Mouse (Mus musculus): ENCODE measurements at regions not wholly inside any gene's neighbourhood (a gene's known extent, or its start where the extent isn't known, plus 50 kb on each side); places are given as distances from the start of the nearest gene placed in this dataset.
A peak's percentile ranks its signal among the peaks of the same experiment; 100 is the strongest.

- H3K4me1 ChIP-seq (ENCODE audit: control insufficient read depth, insufficient read depth, low read length), result no peaks in the 10 kb centered on the region; the same call in 1 of the 2 replicates
- H3K27ac ChIP-seq (ENCODE audit: insufficient read depth, low read length), result no peak overlapping the region
- H3K4me3 ChIP-seq (ENCODE audit: insufficient read depth, low read length), result no peak overlapping the region
- TF ChIP-seq CTCF (IDR thresholded peaks at IDR 0.05; ENCODE audit: borderline replicate concordance, insufficient read depth, low read length) (no peak), POLR2A (IDR thresholded peaks at IDR 0.05; ENCODE audit: low read depth, low read length) (no peak)
Measured at GRCm38 (mm10) chr8:102983910-102984225, 198.4 kb upstream of the Cdh11 start.

GRCm38 (mm10) chr8:103007284-103007984 lies 222.0 kb upstream of the Cdh11 start:
- no peak for TF ChIP-seq POLR2A (IDR thresholded peaks at IDR 0.05; ENCODE audit: low read depth, low read length)
- TF ChIP-seq CTCF (IDR thresholded peaks at IDR 0.05; ENCODE audit: borderline replicate concordance, insufficient read depth, low read length), result no peak
- Histone ChIP-seq H3K27ac (ENCODE audit: insufficient read depth, low read length) (no peak overlapping the region), H3K4me3 (ENCODE audit: insufficient read depth, low read length) (no peak overlapping the region), H3K4me1 (ENCODE audit: control insufficient read depth, insufficient read depth, low read length) (no peaks in the 10 kb centered on the region)

DNA sequence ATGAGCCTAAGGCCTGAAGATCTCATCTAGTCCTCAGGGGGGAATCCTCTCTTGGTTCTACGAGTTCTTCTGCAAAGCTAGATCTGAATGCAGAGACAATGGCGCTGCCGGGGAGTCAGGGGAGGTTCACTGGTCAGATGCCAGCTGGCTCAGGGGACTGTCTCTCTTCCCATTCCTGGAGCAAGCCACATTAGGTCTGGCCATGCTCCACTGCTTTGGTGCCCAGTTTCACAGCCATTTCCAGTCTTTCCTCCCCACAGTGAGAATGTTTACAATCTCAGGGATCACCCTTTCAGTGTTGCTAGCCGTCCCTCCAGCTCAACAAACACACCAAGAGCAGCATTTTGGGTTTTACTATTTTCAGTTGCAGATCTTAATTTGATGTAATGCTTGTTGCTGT lies 233.7 kb upstream of the Cdh11 start:
- no peaks in the 10 kb centered on the region for H3K4me1 ChIP-seq (ENCODE audit: control insufficient read depth, insufficient read depth, low read length)
- H3K4me3 ChIP-seq (ENCODE audit: insufficient read depth, low read length), result no peak overlapping the region
- H3K27ac ChIP-seq (ENCODE audit: insufficient read depth, low read length), result peak overlapping the region; percentile 32; the same call in 1 of the 2 replicates
- no peak for TF ChIP-seq CTCF (IDR thresholded peaks at IDR 0.05; ENCODE audit: borderline replicate concordance, insufficient read depth, low read length)
- no peak for TF ChIP-seq POLR2A (IDR thresholded peaks at IDR 0.05; ENCODE audit: low read depth, low read length)

- H3K27ac ChIP-seq (ENCODE audit: insufficient read depth, low read length), result no peak overlapping the region
- no peaks in the 10 kb centered on the region for H3K4me1 ChIP-seq (ENCODE audit: control insufficient read depth, insufficient read depth, low read length)
- no peak overlapping the region for H3K4me3 ChIP-seq (ENCODE audit: insufficient read depth, low read length)
- no peak for TF ChIP-seq POLR2A (IDR thresholded peaks at IDR 0.05; ENCODE audit: low read depth, low read length)
- TF ChIP-seq CTCF (IDR thresholded peaks at IDR 0.05; ENCODE audit: borderline replicate concordance, insufficient read depth, low read length), result no peak
Measured at GRCm38 (mm10) chr8:103023237-103023636, 237.8 kb upstream of the Cdh11 start.

DNA sequence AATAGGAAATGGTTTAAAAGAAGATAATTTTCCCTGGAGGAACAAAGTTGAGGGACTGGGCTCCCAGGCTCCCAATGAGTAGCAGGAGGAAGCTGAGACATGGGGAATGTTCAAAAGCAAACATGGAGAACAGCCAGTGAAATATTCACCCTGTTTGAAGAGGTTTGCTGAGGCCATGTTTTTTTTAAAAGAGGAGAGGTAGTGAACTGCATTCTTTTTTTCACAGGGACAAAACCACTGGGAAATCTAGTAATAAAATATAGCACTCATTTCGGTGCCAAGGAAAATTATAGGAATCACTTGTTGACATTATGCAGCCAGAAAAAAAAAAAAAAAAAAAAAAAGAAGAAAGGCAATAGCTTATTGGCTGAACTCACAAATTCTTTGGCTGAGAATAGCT lies 246.3 kb upstream of the Cdh11 start:
- Histone ChIP-seq H3K27ac (ENCODE audit: insufficient read depth, low read length) (no peak overlapping the region), H3K4me3 (ENCODE audit: insufficient read depth, low read length) (no peak overlapping the region), H3K4me1 (ENCODE audit: control insufficient read depth, insufficient read depth, low read length) (no peaks in the 10 kb centered on the region)
- TF ChIP-seq POLR2A (IDR thresholded peaks at IDR 0.05; ENCODE audit: low read depth, low read length) (no peak), CTCF (IDR thresholded peaks at IDR 0.05; ENCODE audit: borderline replicate concordance, insufficient read depth, low read length) (no peak)

DNA sequence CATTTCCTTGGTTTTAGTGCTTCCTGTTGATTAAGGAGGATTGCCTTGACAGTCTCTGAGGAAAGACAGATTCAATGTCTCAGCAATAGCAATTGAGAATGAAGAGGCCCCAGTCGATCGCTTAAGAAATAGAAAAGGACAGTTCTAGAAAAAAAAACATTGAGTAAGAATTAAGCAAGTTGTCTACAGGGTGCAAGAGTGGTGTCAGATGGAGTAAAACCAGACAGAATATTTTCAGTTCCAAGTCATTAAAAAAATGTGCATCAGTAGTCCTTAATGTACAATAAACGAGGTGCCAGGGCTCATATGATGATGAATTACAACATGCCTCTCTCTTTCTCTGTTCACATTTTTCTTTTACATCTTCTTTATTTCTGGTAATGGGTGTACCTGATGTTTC lies 248.5 kb upstream of the Cdh11 start:
- H3K4me1 ChIP-seq (ENCODE audit: control insufficient read depth, insufficient read depth, low read length), result no peaks in the 10 kb centered on the region
- H3K4me3 ChIP-seq (ENCODE audit: insufficient read depth, low read length), result no peak overlapping the region
- TF ChIP-seq CTCF (IDR thresholded peaks at IDR 0.05; ENCODE audit: borderline replicate concordance, insufficient read depth, low read length), result no peak
- no peak for TF ChIP-seq POLR2A (IDR thresholded peaks at IDR 0.05; ENCODE audit: low read depth, low read length)
- no peak overlapping the region for H3K27ac ChIP-seq (ENCODE audit: insufficient read depth, low read length)

DNA sequence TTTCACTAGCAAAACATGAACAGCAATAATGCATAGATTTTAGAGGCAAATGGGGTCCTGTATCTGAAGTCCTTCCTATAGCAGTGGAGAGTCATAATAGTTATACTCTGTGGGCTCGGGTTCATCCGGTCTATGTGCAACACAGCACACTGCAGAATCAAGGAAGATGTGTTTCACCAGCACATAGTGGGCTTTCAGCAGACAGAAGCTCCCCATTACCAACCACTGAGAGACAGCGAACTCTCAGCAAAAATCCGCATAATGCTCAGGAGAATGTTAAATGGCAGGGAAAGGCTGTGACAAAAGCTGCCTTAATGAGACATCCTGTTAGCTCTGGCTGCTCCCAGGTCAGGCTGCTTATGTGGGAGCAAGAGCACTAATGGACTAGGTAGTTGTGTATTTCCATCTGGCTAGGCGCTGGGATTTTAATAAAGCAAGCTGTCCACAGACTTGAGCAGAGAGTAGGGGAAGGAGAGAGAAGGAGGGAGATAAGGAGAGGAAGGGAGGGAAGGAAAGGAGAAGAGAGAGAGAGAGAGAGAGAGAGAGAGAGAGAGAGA lies 286.7 kb upstream of the Cdh11 start:
- TF ChIP-seq CTCF (IDR thresholded peaks at IDR 0.05; ENCODE audit: borderline replicate concordance, insufficient read depth, low read length) (no peak), POLR2A (IDR thresholded peaks at IDR 0.05; ENCODE audit: low read depth, low read length) (no peak)
- Histone ChIP-seq H3K27ac (ENCODE audit: insufficient read depth, low read length) (no peak overlapping the region), H3K4me3 (ENCODE audit: insufficient read depth, low read length) (no peak overlapping the region), H3K4me1 (ENCODE audit: control insufficient read depth, insufficient read depth, low read length) (no peaks in the 10 kb centered on the region)

DNA sequence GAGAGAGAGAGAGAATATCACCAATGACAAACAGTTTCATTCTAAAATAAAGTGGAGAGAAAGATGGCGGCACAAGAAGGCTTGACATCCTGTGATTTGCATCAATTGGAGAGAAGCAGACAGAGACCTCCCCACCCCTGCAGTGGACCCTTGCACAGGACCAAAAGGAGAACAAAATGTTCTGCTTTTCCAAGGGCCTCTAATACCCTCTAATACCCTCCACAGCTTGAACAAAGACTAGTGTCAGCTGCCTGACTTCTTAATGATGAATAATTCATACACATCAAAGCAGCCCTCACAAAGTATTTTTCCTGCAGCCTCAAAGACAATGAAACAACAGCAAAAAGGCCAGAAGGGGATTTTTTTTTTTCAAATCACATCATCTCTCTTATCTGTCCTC lies 287.2 kb upstream of the Cdh11 start:
- Histone ChIP-seq H3K4me3 (ENCODE audit: insufficient read depth, low read length) (no peak overlapping the region), H3K4me1 (ENCODE audit: control insufficient read depth, insufficient read depth, low read length) (no peaks in the 10 kb centered on the region), H3K27ac (ENCODE audit: insufficient read depth, low read length) (no peak overlapping the region)
- TF ChIP-seq CTCF (IDR thresholded peaks at IDR 0.05; ENCODE audit: borderline replicate concordance, insufficient read depth, low read length), result no peak
- TF ChIP-seq POLR2A (IDR thresholded peaks at IDR 0.05; ENCODE audit: low read depth, low read length), result no peak

DNA sequence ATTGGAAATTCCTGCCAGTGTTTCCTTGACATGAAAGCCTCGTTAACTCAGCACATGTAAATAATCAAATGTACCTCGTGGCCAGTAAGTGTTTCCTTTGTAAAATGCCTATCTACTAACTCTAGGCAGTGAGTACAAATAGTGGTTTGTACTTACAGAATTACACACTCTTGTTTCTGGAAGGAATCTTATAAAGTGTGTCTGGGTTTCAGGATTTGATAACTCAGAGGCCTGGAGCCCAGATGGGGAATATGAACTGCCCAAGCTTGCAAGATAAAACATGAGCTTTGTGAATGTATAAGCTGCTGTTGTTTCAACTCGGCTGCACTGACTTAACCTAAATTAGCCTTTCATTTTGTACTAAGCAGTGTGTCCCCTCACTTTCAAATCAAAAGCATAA lies 293.1 kb upstream of the Cdh11 start:
- H3K4me3 ChIP-seq (ENCODE audit: insufficient read depth, low read length), result no peak overlapping the region
- H3K27ac ChIP-seq (ENCODE audit: insufficient read depth, low read length), result peak overlapping the region; percentile 71
- no peak for TF ChIP-seq CTCF (IDR thresholded peaks at IDR 0.05; ENCODE audit: borderline replicate concordance, insufficient read depth, low read length)
- no peak for TF ChIP-seq POLR2A (IDR thresholded peaks at IDR 0.05; ENCODE audit: low read depth, low read length)
- H3K4me1 ChIP-seq (ENCODE audit: control insufficient read depth, insufficient read depth, low read length), result peaks cover 3% of the 10 kb centered on the region; the same call in 1 of the 2 replicates

DNA sequence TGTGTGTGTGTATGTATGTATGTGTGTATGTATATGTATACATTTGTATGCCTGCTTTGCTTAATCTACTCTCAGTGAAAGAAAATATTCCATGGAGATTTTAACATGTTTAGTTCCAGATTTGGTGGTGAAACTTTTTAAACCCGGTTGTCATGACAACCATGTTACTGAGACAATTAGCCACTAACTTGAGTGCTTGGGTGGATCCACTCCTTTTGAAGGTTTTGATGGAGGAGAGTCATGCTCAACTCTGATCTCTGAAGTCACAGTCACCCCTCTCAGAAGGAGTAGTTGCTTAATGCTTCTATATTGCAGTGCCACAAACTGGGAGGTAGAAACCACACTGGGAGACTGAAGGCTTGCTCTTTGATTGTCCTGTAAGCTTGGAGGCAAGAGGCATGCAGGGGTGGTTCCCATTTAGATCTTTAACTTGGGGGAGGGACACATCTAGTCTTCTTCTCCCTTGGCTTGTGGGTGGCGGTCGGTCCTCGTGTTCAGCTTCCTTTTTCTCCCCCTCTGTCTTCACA lies 301.6 kb upstream of the Cdh11 start:
- H3K4me3 ChIP-seq (ENCODE audit: insufficient read depth, low read length), result no peak overlapping the region
- TF ChIP-seq CTCF (IDR thresholded peaks at IDR 0.05; ENCODE audit: borderline replicate concordance, insufficient read depth, low read length) (no peak), POLR2A (IDR thresholded peaks at IDR 0.05; ENCODE audit: low read depth, low read length) (no peak)
- H3K27ac ChIP-seq (ENCODE audit: insufficient read depth, low read length), result no peak overlapping the region
- H3K4me1 ChIP-seq (ENCODE audit: control insufficient read depth, insufficient read depth, low read length), result no peaks in the 10 kb centered on the region
